Mouse (Mus musculus) MEL (cell line): ENCODE results near the gene Lhfpl5.

Experiments used
- CTCF ChIP-seq, 3 experiments: IDR thresholded peaks in 2 of 3; conservative IDR thresholded peaks in 1 of 3; 2 replicates each; pipeline ENCODE4 v1.5.1; 2011 to 2012; ENCODE audit warnings: low read length in 3 of 3, low read depth in 2 of 3, mild to moderate bottlenecking in 2 of 3, improper control_type of control experiment in 1 of 3, inconsistent platforms in 1 of 3, mixed read lengths in 1 of 3, moderate library complexity in 1 of 3; ENCODE audit not compliant: control insufficient read depth in 1 of 3, insufficient read depth in 1 of 3, poor library complexity in 1 of 3, severe bottlenecking in 1 of 3
- GABPA ChIP-seq: IDR thresholded peaks from 2 replicates; pipeline ENCODE4 v1.6.1; 2012; ENCODE audit warnings: low read depth, mild to moderate bottlenecking, inconsistent platforms, low read length, improper control_type of control experiment, moderate library complexity
- GATA1 ChIP-seq: IDR thresholded peaks from 2 replicates; pipeline ENCODE4 v1.6.1; 2011; ENCODE audit warnings: low read depth, low read length, improper control_type of control experiment
- MAFK ChIP-seq: IDR thresholded peaks from 2 replicates; pipeline ENCODE4 v1.6.1; 2011; ENCODE audit warnings: low read depth, mild to moderate bottlenecking, low read length, improper control_type of control experiment, borderline replicate concordance
- MAX ChIP-seq: IDR thresholded peaks from 2 replicates; pipeline ENCODE4 v1.6.1; 2011; ENCODE audit warnings: low read length, improper control_type of control experiment
- MEF2A ChIP-seq: IDR thresholded peaks from 2 replicates; pipeline ENCODE4 v1.6.1; 2014; ENCODE audit warnings: low read depth, mild to moderate bottlenecking, inconsistent platforms, low read length, improper control_type of control experiment; ENCODE audit not compliant: poor library complexity, insufficient replicate concordance, severe bottlenecking; ENCODE audit errors: extremely low read depth
- POLR2A ChIP-seq, 2 experiments: IDR thresholded peaks; 2 replicates each; pipeline ENCODE4 v1.6.1; 2011 to 2012; ENCODE audit warnings: low read length in 2 of 2, mild to moderate bottlenecking in 2 of 2, control low read depth in 1 of 2, improper control_type of control experiment in 1 of 2, low read depth in 1 of 2, moderate library complexity in 1 of 2; ENCODE audit not compliant: control insufficient read depth in 1 of 2, insufficient read depth in 1 of 2, poor library complexity in 1 of 2
- POLR2AphosphoS2 ChIP-seq: IDR thresholded peaks from 2 replicates; pipeline ENCODE4 v1.6.1; 2011; ENCODE audit warnings: low read length, improper control_type of control experiment
- POLR2AphosphoS5 ChIP-seq: IDR thresholded peaks from 2 replicates; pipeline ENCODE4 v1.6.1; 2012; ENCODE audit warnings: low read depth, borderline replicate concordance, mild to moderate bottlenecking, inconsistent platforms, low read length, moderate library complexity, mixed read lengths
- SMC3 ChIP-seq: IDR thresholded peaks from 2 replicates; pipeline ENCODE4 v1.6.1; 2011; ENCODE audit warnings: low read depth, low read length, improper control_type of control experiment
- TAL1 ChIP-seq: IDR thresholded peaks from 2 replicates; pipeline ENCODE4 v1.6.1; 2012; ENCODE audit warnings: mild to moderate bottlenecking, inconsistent platforms, low read length, moderate library complexity, mixed read lengths

GRCm38 (mm10) chr17:28571868-28572267 is 3.6 kb upstream of the Lhfpl5 start:
- TF ChIP-seq MAX (no peak), POLR2A (IDR thresholded peaks at IDR 0.05; ENCODE audit: control insufficient read depth in 1 of 2, insufficient read depth in 1 of 2, low read depth in 1 of 2, low read length in 2 of 2, poor library complexity in 1 of 2) (no peak), CTCF (IDR thresholded peaks at IDR 0.05 in 2 of 3, conservative IDR thresholded peaks at IDR 0.05 in 1 of 3; ENCODE audit: control insufficient read depth in 1 of 3, insufficient read depth in 1 of 3, low read depth in 2 of 3, low read length in 3 of 3, poor library complexity in 1 of 3, severe bottlenecking in 1 of 3) (no peak), MAFK (no peak), TAL1 (no peak), POLR2AphosphoS2 (no peak), GATA1 (no peak), GABPA (no peak), MEF2A (no peak), SMC3 (no peak), POLR2AphosphoS5 (no peak)
